Mouse (Mus musculus) lung, embryonic 16.5 days (tissue): ENCODE data around the gene Fam217a. TPM values are rescaled to one million over a fixed set of nuclear protein-coding genes. Genes with fewer than 3 reads are reported as not detected.
"Not testable (repeated sequence)": the region's sequence is repeated elsewhere in the genome, so short reads cannot be mapped to it uniquely, and the experiment has no call there.

Experiments
- ATAC-seq: fragments of 200-750 bp; cut with Nextera tagmentation; 2 replicates; pipeline ENCODE4 v1.8.0; 2017; ENCODE audit warnings: low read depth, mild to moderate bottlenecking, moderate library complexity
- H3K27ac ChIP-seq: fragments of 300-500 bp; sonication (generic); 2 replicates; pipeline ENCODE4 v1.5.1; 2014; ENCODE audit warnings: mild to moderate bottlenecking, control low read depth, low read length
- H3K27me3 ChIP-seq: fragments of 300-500 bp; sonication (generic); 2 replicates; pipeline ENCODE4 v1.6.1; 2014; ENCODE audit warnings: low read depth, low read length, mixed read lengths; ENCODE audit not compliant: control insufficient read depth, insufficient read depth
- H3K36me3 ChIP-seq: fragments of 300-500 bp; sonication (generic); 2 replicates; pipeline ENCODE4 v1.6.1; 2014; ENCODE audit warnings: low read length; ENCODE audit not compliant: control insufficient read depth, insufficient read depth
- H3K4me1 ChIP-seq: fragments of 300-500 bp; sonication (generic); replicated peaks from 2 replicates; pipeline ENCODE4 v1.6.1; 2014; ENCODE audit warnings: low read length, mixed read lengths; ENCODE audit not compliant: control insufficient read depth, insufficient read depth
- H3K4me2 ChIP-seq: fragments of 300-500 bp; sonication (generic); 2 replicates; pipeline ENCODE4 v1.6.1; 2014; ENCODE audit warnings: low read depth, low read length, control low read depth
- H3K4me3 ChIP-seq: fragments of 300-500 bp; sonication (generic); 2 replicates; pipeline ENCODE4 v1.5.1; 2014; ENCODE audit warnings: mild to moderate bottlenecking, low read length, control low read depth
- H3K9ac ChIP-seq: fragments of 300-500 bp; sonication (generic); 2 replicates; pipeline ENCODE4 v1.6.1; 2014; ENCODE audit warnings: low read length, control low read depth
- H3K9me3 ChIP-seq: fragments of 300-500 bp; sonication (generic); 2 replicates; pipeline ENCODE4 v1.6.1; 2016; ENCODE audit warnings: low read length; ENCODE audit not compliant: control insufficient read depth
- WGBS: fragments of 180-500 bp; shearing (Covaris S2); extraction: QIAGEN DNeasy Blood & Tissue Kit; methylation state at CpG from one replicate; pipeline ENCODE4 v1.1.7; 2014; 5-methylcytosine and 5-hydroxymethylcytosine counted together
- polyA plus RNA-seq: library from polyadenylated mRNA; unstranded; fragments of >200 nt; fragmentation: Nextera tagmentation; extraction: Ambion mirVana; gene quantifications from 2 replicates; pipeline ENCODE4 v1.2.1, GENCODE M21; 2015

Gene Fam217a
- polyA plus RNA-seq: 1.7 and 1.9 TPM in 2 replicates

GRCm38 (mm10) chr13:34924210-34924609 lies at the start of gene Fam217a, which contains the start of gene 4933417A18Rik:
Fam217a (minus strand) TSS chr13:34924310.
4933417A18Rik (plus strand) TSS chr13:34924409.
- Histone ChIP-seq H3K36me3 (no peaks in the 10 kb centered on the region), H3K9me3 (no peaks in the 10 kb centered on the region), H3K27ac (no peak within 1 kb of the TSS), H3K4me1 (no peaks in the 10 kb centered on the region), H3K9ac (no peak within 1 kb of the TSS), H3K4me2 (no peak within 1 kb of the TSS), H3K4me3 (no peak within 1 kb of the TSS), H3K27me3 (no peaks in the 10 kb centered on the region)
- ATAC-seq: no peak
- 70% methylated on average over 4 of the region's 4 CpGs for WGBS

- ATAC-seq: no peak
- Histone ChIP-seq H3K9ac (no peak overlapping the region), H3K27ac (no peak overlapping the region), H3K9me3 (no peaks in the 10 kb centered on the region), H3K4me2 (no peak overlapping the region), H3K4me1 (no peaks in the 10 kb centered on the region), H3K4me3 (no peak overlapping the region), H3K27me3 (no peaks in the 10 kb centered on the region), H3K36me3 (peaks cover 15% of the 10 kb centered on the region)
- 50% methylated on average over 1 of the region's 1 CpGs for WGBS
These were observed 49.7 kb upstream of the Fam217a start for GRCm38 (mm10) chr13:34973770-34974169.

GRCm38 (mm10) chr13:34973149-34973548 lies 49.0 kb upstream of the Fam217a start:
- no peak overlapping the region for H3K9ac ChIP-seq
- ATAC-seq: no peak
- H3K9me3 ChIP-seq: no peaks in the 10 kb centered on the region
- H3K4me2 ChIP-seq: no peak overlapping the region
- H3K27ac ChIP-seq: no peak overlapping the region
- 33% methylated on average over 1 of the region's 1 CpGs for WGBS
- no peaks in the 10 kb centered on the region for H3K27me3 ChIP-seq
- no peak overlapping the region for H3K4me3 ChIP-seq
- peaks cover 8% of the 10 kb centered on the region; the same call in 1 of the 2 replicates for H3K36me3 ChIP-seq
- H3K4me1 ChIP-seq: no peaks in the 10 kb centered on the region

GRCm38 (mm10) chr13:34972456-34972855 lies 48.3 kb upstream of the Fam217a start:
- not testable (repeated sequence) for H3K4me1 ChIP-seq, H3K9ac ChIP-seq, H3K36me3 ChIP-seq, H3K4me3 ChIP-seq, H3K4me2 ChIP-seq, H3K27ac ChIP-seq, H3K27me3 ChIP-seq, ATAC-seq, H3K9me3 ChIP-seq

GRCm38 (mm10) chr13:34965647-34966046 lies 41.5 kb upstream of the Fam217a start:
- not testable (repeated sequence) for H3K9me3 ChIP-seq, H3K36me3 ChIP-seq, H3K4me1 ChIP-seq, H3K27me3 ChIP-seq, H3K4me3 ChIP-seq, H3K4me2 ChIP-seq, ATAC-seq, H3K9ac ChIP-seq, H3K27ac ChIP-seq
- WGBS: 71% methylated on average over 9 of the region's 9 CpGs

GRCm38 (mm10) chr13:34964866-34965265 lies 40.8 kb upstream of the Fam217a start:
- Histone ChIP-seq H3K27ac (no peak overlapping the region), H3K36me3 (no peaks in the 10 kb centered on the region), H3K27me3 (peaks cover 10% of the 10 kb centered on the region; the same call in 1 of the 2 replicates), H3K4me2 (peak overlapping the region; percentile 93), H3K4me3 (peak overlapping the region; percentile 53), H3K9ac (no peak overlapping the region), H3K9me3 (no peaks in the 10 kb centered on the region), H3K4me1 (peaks cover 2% of the 10 kb centered on the region; the same call in 1 of the 2 replicates)
- 16% methylated on average over 5 of the region's 5 CpGs for WGBS
- no peak for ATAC-seq

GRCm38 (mm10) chr13:34964419-34964818 lies 40.3 kb upstream of the Fam217a start:
- no peak overlapping the region for H3K9ac ChIP-seq
- 5% methylated on average over 14 of the region's 14 CpGs for WGBS
- ATAC-seq: no peak
- H3K9me3 ChIP-seq: no peaks in the 10 kb centered on the region
- H3K27ac ChIP-seq: no peak overlapping the region
- peak overlapping the region; percentile 93 for H3K4me2 ChIP-seq
- H3K36me3 ChIP-seq: no peaks in the 10 kb centered on the region
- peak overlapping the region; percentile 53 for H3K4me3 ChIP-seq
- peaks cover 2% of the 10 kb centered on the region; the same call in 1 of the 2 replicates for H3K4me1 ChIP-seq
- peaks cover 10% of the 10 kb centered on the region; the same call in 1 of the 2 replicates for H3K27me3 ChIP-seq

- Histone ChIP-seq H3K4me1 (peaks cover 2% of the 10 kb centered on the region; the same call in 1 of the 2 replicates), H3K27ac (no peak within 1 kb of the TSS), H3K4me2 (peak within 1 kb of the TSS; percentile 93), H3K36me3 (no peaks in the 10 kb centered on the region), H3K4me3 (peak within 1 kb of the TSS; percentile 53), H3K27me3 (peaks cover 10% of the 10 kb centered on the region; the same call in 1 of the 2 replicates), H3K9me3 (no peaks in the 10 kb centered on the region), H3K9ac (peak within 1 kb of the TSS; percentile 60)
- 2% methylated on average over 32 of the region's 32 CpGs for WGBS
- ATAC-seq: peak; percentile 79
These were observed 39.6 kb upstream of the Fam217a start, which contains the start of gene Eci3 for GRCm38 (mm10) chr13:34963511-34964397. Eci3 (minus strand) TSS chr13:34963810.

GRCm38 (mm10) chr13:34960996-34961770 lies 37.1 kb upstream of the Fam217a start:
- no peaks in the 10 kb centered on the region for H3K36me3 ChIP-seq
- no peak for ATAC-seq

More at GRCm38 (mm10) chr13:34960996-34961770, 37.1 kb upstream of the Fam217a start:
- no peak overlapping the region for H3K4me2 ChIP-seq
- peaks cover 10% of the 10 kb centered on the region; the same call in 1 of the 2 replicates for H3K27me3 ChIP-seq
- H3K9me3 ChIP-seq: no peaks in the 10 kb centered on the region
- WGBS: 84% methylated on average over 4 of the region's 4 CpGs
- H3K9ac ChIP-seq: no peak overlapping the region
- peaks cover 2% of the 10 kb centered on the region; the same call in 1 of the 2 replicates for H3K4me1 ChIP-seq
- no peak overlapping the region for H3K4me3 ChIP-seq
- no peak overlapping the region for H3K27ac ChIP-seq
